Mouse (Mus musculus) MEL (cell line): ENCODE measurements around the gene Diaph2. TPM values are rescaled to one million over a fixed set of nuclear protein-coding genes. Genes with fewer than 3 reads are reported as not detected.

Experiments used
- DNase-seq: peaks from one replicate; pipeline ENCODE4 v3.0.0; 2011; ENCODE audit warnings: low read depth, low spot score
- H3K27ac ChIP-seq: 2 replicates; pipeline ENCODE4 v1.5.1; 2012; ENCODE audit warnings: low read depth, mild to moderate bottlenecking, control low read depth, low read length, moderate library complexity; ENCODE audit not compliant: control insufficient read depth
- H3K27me3 ChIP-seq, 2 experiments: fragments of 150-350 bp in 1 of 2; sonication (generic) in 1 of 2; 2 replicates each; pipeline ENCODE4 v1.6.1; 2012; ENCODE audit warnings: low read length in 2 of 2, mild to moderate bottlenecking in 2 of 2, improper control_type of control experiment in 1 of 2, moderate library complexity in 1 of 2; ENCODE audit not compliant: insufficient read depth in 2 of 2, control insufficient read depth in 1 of 2
- H3K36me3 ChIP-seq, 2 experiments: 2 replicates each; pipeline ENCODE4 v1.6.1; 2012 to 2014; ENCODE audit warnings: low read length in 2 of 2, improper control_type of control experiment in 1 of 2, inconsistent platforms in 1 of 2, mild to moderate bottlenecking in 1 of 2; ENCODE audit not compliant: insufficient read depth in 2 of 2, control insufficient read depth in 1 of 2
- H3K4me1 ChIP-seq, 2 experiments: fragments of 150-350 bp in 1 of 2; sonication (generic) in 1 of 2; 2 replicates each; pipeline ENCODE4 v1.6.1; 2012; ENCODE audit warnings: low read length in 2 of 2, improper control_type of control experiment in 1 of 2, mild to moderate bottlenecking in 1 of 2; ENCODE audit not compliant: insufficient read depth in 2 of 2, control insufficient read depth in 1 of 2
- H3K4me3 ChIP-seq, 2 experiments: fragments of 150-350 bp in 1 of 2; sonication (generic) in 1 of 2; 2 replicates each; pipeline ENCODE4 v1.5.1; 2012; ENCODE audit warnings: low read depth in 2 of 2, low read length in 2 of 2, mild to moderate bottlenecking in 2 of 2, moderate library complexity in 2 of 2, control low read depth in 1 of 2, improper control_type of control experiment in 1 of 2; ENCODE audit not compliant: control insufficient read depth in 1 of 2, insufficient read depth in 1 of 2
- H3K79me2 ChIP-seq: 2 replicates; pipeline ENCODE4 v1.6.1; 2012; ENCODE audit warnings: mild to moderate bottlenecking, low read length, moderate library complexity; ENCODE audit not compliant: control insufficient read depth, poor library complexity, insufficient read depth
- H3K9ac ChIP-seq: 2 replicates; pipeline ENCODE4 v1.6.1; 2012; ENCODE audit warnings: low read depth, mild to moderate bottlenecking, control low read depth, low read length, moderate library complexity; ENCODE audit not compliant: control insufficient read depth, poor library complexity, severe bottlenecking
- H3K9me3 ChIP-seq: fragments of 150-350 bp; sonication (generic); replicated peaks from 2 replicates; pipeline ENCODE4 v1.6.1; 2012; ENCODE audit warnings: mild to moderate bottlenecking, low read length, improper control_type of control experiment, moderate library complexity; ENCODE audit not compliant: insufficient read depth
- BHLHE40 ChIP-seq: IDR thresholded peaks from 2 replicates; pipeline ENCODE4 v1.6.1; 2012; ENCODE audit warnings: low read depth, mild to moderate bottlenecking, inconsistent platforms, low read length, improper control_type of control experiment, borderline replicate concordance
- CHD1 ChIP-seq: IDR thresholded peaks from 2 replicates; pipeline ENCODE4 v1.6.1; 2012; ENCODE audit warnings: low read depth, mild to moderate bottlenecking, inconsistent platforms, low read length, improper control_type of control experiment
- CTCF ChIP-seq, 3 experiments: IDR thresholded peaks in 2 of 3; conservative IDR thresholded peaks in 1 of 3; 2 replicates each; pipeline ENCODE4 v1.5.1; 2011 to 2012; ENCODE audit warnings: low read length in 3 of 3, low read depth in 2 of 3, mild to moderate bottlenecking in 2 of 3, improper control_type of control experiment in 1 of 3, inconsistent platforms in 1 of 3, mixed read lengths in 1 of 3, moderate library complexity in 1 of 3; ENCODE audit not compliant: control insufficient read depth in 1 of 3, insufficient read depth in 1 of 3, poor library complexity in 1 of 3, severe bottlenecking in 1 of 3
- E2F4 ChIP-seq: IDR thresholded peaks from 2 replicates; pipeline ENCODE4 v1.6.1; 2011; ENCODE audit warnings: low read depth, low read length, improper control_type of control experiment, borderline replicate concordance
- EP300 ChIP-seq, 2 experiments: IDR thresholded peaks; 2 replicates each; pipeline ENCODE4 v1.6.1; 2011; ENCODE audit warnings: improper control_type of control experiment in 2 of 2, low read length in 2 of 2, low read depth in 1 of 2, mild to moderate bottlenecking in 1 of 2
- GATA1 ChIP-seq: IDR thresholded peaks from 2 replicates; pipeline ENCODE4 v1.6.1; 2011; ENCODE audit warnings: low read depth, low read length, improper control_type of control experiment
- JUND ChIP-seq: IDR thresholded peaks from 2 replicates; pipeline ENCODE4 v1.6.1; 2011; ENCODE audit warnings: low read depth, mild to moderate bottlenecking, improper control_type of control experiment, low read length
- MAFK ChIP-seq: IDR thresholded peaks from 2 replicates; pipeline ENCODE4 v1.6.1; 2011; ENCODE audit warnings: low read depth, mild to moderate bottlenecking, low read length, improper control_type of control experiment, borderline replicate concordance
- MAX ChIP-seq: IDR thresholded peaks from 2 replicates; pipeline ENCODE4 v1.6.1; 2011; ENCODE audit warnings: low read length, improper control_type of control experiment
- MAZ ChIP-seq: IDR thresholded peaks from 2 replicates; pipeline ENCODE4 v1.6.1; 2012; ENCODE audit warnings: low read depth, mild to moderate bottlenecking, inconsistent platforms, low read length, improper control_type of control experiment
- MEF2A ChIP-seq: IDR thresholded peaks from 2 replicates; pipeline ENCODE4 v1.6.1; 2014; ENCODE audit warnings: low read depth, mild to moderate bottlenecking, inconsistent platforms, low read length, improper control_type of control experiment; ENCODE audit not compliant: poor library complexity, insufficient replicate concordance, severe bottlenecking; ENCODE audit errors: extremely low read depth
- MYB ChIP-seq: IDR thresholded peaks from 2 replicates; pipeline ENCODE4 v1.6.1; 2011; ENCODE audit warnings: mild to moderate bottlenecking, low read depth, low read length, improper control_type of control experiment
- NELFE ChIP-seq: IDR thresholded peaks from 2 replicates; pipeline ENCODE4 v1.6.1; 2011; ENCODE audit warnings: low read depth, low read length, improper control_type of control experiment
- NRF1 ChIP-seq: IDR thresholded peaks from 2 replicates; pipeline ENCODE4 v1.6.1; 2014; ENCODE audit warnings: low read depth, mild to moderate bottlenecking, inconsistent platforms, low read length, improper control_type of control experiment, moderate library complexity; ENCODE audit not compliant: poor library complexity, insufficient read depth, severe bottlenecking
- POLR2A ChIP-seq, 2 experiments: IDR thresholded peaks; 2 replicates each; pipeline ENCODE4 v1.6.1; 2011 to 2012; ENCODE audit warnings: low read length in 2 of 2, mild to moderate bottlenecking in 2 of 2, control low read depth in 1 of 2, improper control_type of control experiment in 1 of 2, low read depth in 1 of 2, moderate library complexity in 1 of 2; ENCODE audit not compliant: control insufficient read depth in 1 of 2, insufficient read depth in 1 of 2, poor library complexity in 1 of 2
- RAD21 ChIP-seq: IDR thresholded peaks from 2 replicates; pipeline ENCODE4 v1.6.1; 2011; ENCODE audit warnings: mild to moderate bottlenecking, low read depth, low read length, improper control_type of control experiment
- RCOR1 ChIP-seq: IDR thresholded peaks from 2 replicates; pipeline ENCODE4 v1.6.1; 2012; ENCODE audit warnings: low read depth, mild to moderate bottlenecking, inconsistent platforms, low read length, improper control_type of control experiment
- SIN3A ChIP-seq: IDR thresholded peaks from 2 replicates; pipeline ENCODE4 v1.6.1; 2012; ENCODE audit warnings: low read length, improper control_type of control experiment, inconsistent platforms
- SMC3 ChIP-seq: IDR thresholded peaks from 2 replicates; pipeline ENCODE4 v1.6.1; 2011; ENCODE audit warnings: low read depth, low read length, improper control_type of control experiment
- TAL1 ChIP-seq: IDR thresholded peaks from 2 replicates; pipeline ENCODE4 v1.6.1; 2012; ENCODE audit warnings: mild to moderate bottlenecking, inconsistent platforms, low read length, moderate library complexity, mixed read lengths
- TCF12 ChIP-seq: IDR thresholded peaks from 2 replicates; pipeline ENCODE4 v1.6.1; 2014; ENCODE audit warnings: low read depth, mild to moderate bottlenecking, inconsistent platforms, low read length, improper control_type of control experiment, moderate library complexity
- USF1 ChIP-seq: IDR thresholded peaks from 2 replicates; pipeline ENCODE4 v1.6.1; 2014; ENCODE audit warnings: low read depth, mild to moderate bottlenecking, inconsistent platforms, low read length, improper control_type of control experiment, moderate library complexity
- USF2 ChIP-seq, 2 experiments: IDR thresholded peaks; 2 replicates each; pipeline ENCODE4 v1.6.1; 2011 to 2012; ENCODE audit warnings: improper control_type of control experiment in 2 of 2, low read length in 2 of 2, borderline replicate concordance in 1 of 2, inconsistent platforms in 1 of 2, low read depth in 1 of 2, mild to moderate bottlenecking in 1 of 2; ENCODE audit not compliant: insufficient read depth in 1 of 2
- ZC3H11A ChIP-seq: IDR thresholded peaks from 2 replicates; pipeline ENCODE4 v1.6.1; 2012; ENCODE audit warnings: low read depth, mild to moderate bottlenecking, inconsistent platforms, low read length, improper control_type of control experiment
- ZKSCAN1 ChIP-seq: IDR thresholded peaks from 2 replicates; pipeline ENCODE4 v1.6.1; 2012; ENCODE audit warnings: low read depth, mild to moderate bottlenecking, inconsistent platforms, low read length, improper control_type of control experiment, moderate library complexity
- ZMIZ1 ChIP-seq: IDR thresholded peaks from 2 replicates; pipeline ENCODE4 v1.6.1; 2012; ENCODE audit warnings: low read depth, mild to moderate bottlenecking, inconsistent platforms, low read length, improper control_type of control experiment, moderate library complexity
- polyA plus RNA-seq, 2 experiments: library from polyadenylated mRNA; stranded (reverse) in 1 of 2; unstranded in 1 of 2; fragments of >175 nt in 1 of 2; fragments of >200 nt in 1 of 2; gene quantifications; 2 replicates each; pipeline versions ENCODE4 v1.2.1 to v1.2.4; 2012; ENCODE audit warnings: low replicate concordance in 2 of 2, low read depth in 1 of 2; ENCODE audit not compliant: insufficient read length in 2 of 2, insufficient read depth in 1 of 2, missing spikeins in 1 of 2
- total RNA-seq: library from RNA; depleted of rRNA; stranded (reverse); fragments of 300-350 nt; gene quantifications from 2 replicates; pipeline ENCODE4 v1.2.3, GENCODE M21; 2012

The Diaph2 gene
- total and polyA plus RNA-seq, 3 experiments = 0.03 TPM; not detected in 2

DNA sequence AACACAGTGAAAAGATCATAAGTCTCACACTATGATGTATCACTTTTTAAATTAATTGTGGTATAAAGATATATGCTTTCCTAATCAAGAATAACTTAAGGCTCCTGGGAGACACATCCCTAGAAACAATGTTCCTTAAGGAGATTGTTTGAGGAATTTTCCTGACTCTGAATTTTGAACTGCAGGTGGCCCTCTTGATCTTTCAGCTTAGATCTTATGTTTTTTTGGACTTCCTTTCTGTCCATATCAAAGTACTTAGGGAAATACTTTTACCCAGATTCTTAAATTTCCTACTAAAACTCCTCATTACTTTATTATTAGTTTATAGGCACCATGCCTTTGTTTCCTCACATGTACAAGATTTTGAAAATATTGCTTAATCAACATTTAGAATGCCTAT is 258.7 kb downstream of the Diaph2 start:
- Histone ChIP-seq H3K27me3 (no peaks in the 10 kb centered on the region), H3K4me3 (no peak overlapping the region), H3K36me3 (no peaks in the 10 kb centered on the region), H3K27ac (no peak overlapping the region), H3K79me2 (no peaks in the 10 kb centered on the region), H3K9me3 (no peaks in the 10 kb centered on the region), H3K4me1 (no peaks in the 10 kb centered on the region), H3K9ac (no peak overlapping the region)
- TF ChIP-seq TAL1 = no peak
- no peak for TF ChIP-seq USF2 (IDR thresholded peaks at IDR 0.05; ENCODE audit: borderline replicate concordance in 1 of 2, insufficient read depth in 1 of 2, low read depth in 1 of 2, low read length in 2 of 2)
- TF ChIP-seq MAFK = no peak
- TF ChIP-seq MEF2A = no peak
- no peak for TF ChIP-seq TCF12
- no peak for TF ChIP-seq USF1
- TF ChIP-seq E2F4 = no peak
- peak; percentile 51 for TF ChIP-seq SMC3
- no peak for TF ChIP-seq NELFE
- TF ChIP-seq RAD21 = peak; percentile 62
- TF ChIP-seq BHLHE40 = no peak
- no peak for TF ChIP-seq ZMIZ1
- no peak for TF ChIP-seq POLR2A (IDR thresholded peaks at IDR 0.05; ENCODE audit: control insufficient read depth in 1 of 2, insufficient read depth in 1 of 2, low read depth in 1 of 2, low read length in 2 of 2, poor library complexity in 1 of 2)
- peak; percentile 15; the same call in 1 of the 2 replicates for TF ChIP-seq ZC3H11A
- TF ChIP-seq CTCF (IDR thresholded peaks at IDR 0.05 in 2 of 3, conservative IDR thresholded peaks at IDR 0.05 in 1 of 3; ENCODE audit: control insufficient read depth in 1 of 3, insufficient read depth in 1 of 3, low read depth in 2 of 3, low read length in 3 of 3, poor library complexity in 1 of 3, severe bottlenecking in 1 of 3) = peak in 1 of 3 experiments; percentile 42; a peak in 2 of 6 replicates
- TF ChIP-seq MAX = no peak
- no peak for TF ChIP-seq GATA1
- no peak for TF ChIP-seq ZKSCAN1
- no peak for DNase-seq

DNA sequence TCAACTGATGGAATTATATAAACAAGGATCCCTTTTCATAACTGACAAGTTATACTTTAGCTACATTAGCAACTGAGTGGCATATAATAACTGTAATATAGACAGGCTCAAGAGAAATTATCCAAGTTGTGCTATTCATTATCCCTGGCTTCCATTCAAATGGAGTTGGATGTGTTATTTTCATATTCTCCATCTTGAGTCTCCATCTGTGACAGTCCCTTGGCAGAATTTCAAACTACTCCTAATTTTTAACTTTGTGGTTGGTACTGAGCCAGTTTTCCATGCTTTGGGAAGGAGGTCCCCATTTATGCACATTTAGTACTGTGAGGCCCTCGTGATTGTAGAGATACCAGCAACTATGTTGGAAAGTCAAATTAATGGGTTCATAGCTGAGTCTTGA is 270.2 kb downstream of the Diaph2 start:
- no peak for DNase-seq
- H3K9ac ChIP-seq = no peak overlapping the region
- no peak overlapping the region for H3K4me3 ChIP-seq
- H3K9me3 ChIP-seq = no peaks in the 10 kb centered on the region
- H3K79me2 ChIP-seq = no peaks in the 10 kb centered on the region
- H3K27me3 ChIP-seq = no peaks in the 10 kb centered on the region
- TF ChIP-seq MYB = no peak
- no peak for TF ChIP-seq RAD21
- no peak for TF ChIP-seq MAZ
- TF ChIP-seq RCOR1 = no peak
- no peak for TF ChIP-seq USF1
- TF ChIP-seq ZC3H11A = no peak
- no peak for TF ChIP-seq NRF1
- no peak for TF ChIP-seq SIN3A
- TF ChIP-seq CHD1 = no peak
- no peak for TF ChIP-seq E2F4
- TF ChIP-seq EP300 (IDR thresholded peaks at IDR 0.05; ENCODE audit: low read depth in 1 of 2, low read length in 2 of 2) = no peak
- no peak for TF ChIP-seq JUND
- no peak for TF ChIP-seq SMC3
- no peaks in the 10 kb centered on the region for H3K36me3 ChIP-seq
- no peaks in the 10 kb centered on the region for H3K4me1 ChIP-seq
- H3K27ac ChIP-seq = no peak overlapping the region
